Mouse (Mus musculus) liver, embryonic 14.5 days (tissue): ENCODE measurements around the gene Creld1.

ENCODE experiments used
- CTCF ChIP-seq: IDR thresholded peaks from 2 replicates; pipeline ENCODE4 v1.5.1; 2016; ENCODE audit warnings: antibody characterized with exemption, low read depth, control low read depth
- EP300 ChIP-seq: IDR thresholded peaks from 2 replicates; pipeline ENCODE4 v1.6.1; 2016; ENCODE audit warnings: antibody characterized with exemption, low read depth

DNA sequence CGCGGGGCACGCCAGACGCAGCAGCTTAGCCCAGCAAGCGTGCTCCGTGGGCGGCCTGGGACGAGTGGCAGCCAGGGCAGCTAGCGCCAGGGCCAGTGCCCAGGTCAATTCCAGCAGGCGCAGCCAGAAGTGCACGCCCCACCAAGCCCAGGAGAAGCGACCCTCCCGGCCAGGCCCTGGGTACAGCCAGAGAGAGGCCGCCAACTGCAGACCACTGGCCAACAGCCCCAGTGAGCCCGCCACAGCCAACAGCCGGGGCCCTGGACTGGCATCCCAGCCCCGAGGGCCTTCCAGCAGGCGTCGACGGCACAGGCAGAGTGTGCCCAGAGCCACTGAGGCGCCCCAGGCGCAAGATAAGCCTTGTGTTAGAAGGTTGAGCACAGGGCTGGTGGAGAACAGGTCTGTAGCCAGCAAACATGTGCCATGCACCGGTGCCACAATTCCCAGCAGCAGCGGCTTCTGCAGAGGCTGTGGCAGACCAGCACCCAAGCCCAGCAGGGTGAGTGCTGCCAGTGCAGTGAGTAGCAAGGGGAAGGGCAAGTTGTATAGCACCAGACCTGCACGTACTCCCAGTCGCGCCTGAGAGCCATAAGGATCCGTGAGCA, 12.1 kb downstream of the Creld1 start:
- TF ChIP-seq CTCF (no peak), EP300 (no peak)
